ENCODE assay signal across 8 mouse cellular contexts in the genomic region with DNA sequence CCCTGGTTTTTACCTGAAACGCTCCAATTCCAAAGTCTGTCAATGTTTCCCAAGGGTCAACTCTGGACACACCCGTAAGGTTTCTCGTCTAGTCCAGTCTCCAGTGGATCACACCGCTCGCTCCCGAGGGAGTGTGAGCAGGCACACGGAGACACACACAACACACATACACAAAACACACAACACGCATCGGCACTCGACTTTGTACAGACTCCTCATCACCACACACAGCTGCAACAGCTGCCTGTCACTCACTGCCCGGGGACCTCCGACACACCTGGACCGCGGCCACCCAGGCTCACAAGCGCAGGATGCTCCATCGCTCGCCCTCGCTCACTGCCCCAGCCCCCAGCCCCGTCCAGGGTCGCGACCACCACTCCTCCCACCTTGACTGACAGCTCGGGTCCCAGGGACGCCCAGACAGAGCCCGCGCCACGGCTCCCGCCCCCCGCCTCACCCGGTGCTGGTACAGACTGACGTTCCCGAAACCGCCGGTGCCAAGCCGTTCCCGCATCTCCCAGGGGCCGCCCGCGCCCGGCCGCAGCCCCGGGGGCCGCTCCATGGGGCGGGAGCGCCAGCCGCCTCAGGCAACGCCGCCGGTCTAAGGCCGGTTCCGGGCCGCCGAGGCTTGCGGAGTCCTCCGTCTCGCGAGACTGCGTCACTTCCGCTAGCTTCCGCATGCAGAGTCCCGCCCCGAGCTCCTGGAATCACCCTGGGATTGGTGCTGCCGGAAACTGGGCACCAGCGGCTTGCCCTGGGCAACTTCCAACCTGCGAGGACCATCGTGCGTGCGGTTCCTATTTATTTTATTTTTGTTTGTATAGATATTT. TPM values are rescaled to one million over a fixed set of nuclear protein-coding genes. Genes with fewer than 3 reads are reported as not detected.
DNase-seq lines count a peak whose midpoint lies in the region; ATAC-seq lines count a peak whose summit lies in the region.

TSS of gene Chuk (minus strand) at position 650 of the 830 bp plus-strand sequence.

- peak within 1 kb of the TSS; percentile 94 for H3K27ac ChIP-seq in heart, embryonic 10.5 days
- H3K27ac ChIP-seq in kidney, embryonic 15.5 days: peak within 1 kb of the TSS; percentile 59

- under 1% methylated on average over 67 of the region's 67 CpGs for WGBS in heart, embryonic 10.5 days
- WGBS in kidney, embryonic 15.5 days: under 1% methylated on average over 66 of the region's 67 CpGs

- peak; percentile 94 to 95 for DNase-seq in B cell, adult 2 months
- DNase-seq in brain, adult 2 months (ENCODE audit: low read depth, low spot score): peak; percentile 98
- DNase-seq in heart, embryonic 10.5 days (ENCODE audit: low spot score): peak; percentile 95
- peak; percentile 96 for DNase-seq in liver
- DNase-seq in spleen, postnatal 4 days (ENCODE audit: low spot score in 2 of 2): peak; percentile 94 to 98

- peak within 1 kb of the TSS; percentile 100 for H3K4me3 ChIP-seq in heart, embryonic 10.5 days
- H3K4me3 ChIP-seq in kidney, embryonic 15.5 days (replicated peaks): peak within 1 kb of the TSS; percentile 92

- peaks cover 13% of the 10 kb centered on the region for H3K4me1 ChIP-seq in heart, embryonic 10.5 days
- H3K4me1 ChIP-seq in kidney, embryonic 15.5 days: peaks cover 19% of the 10 kb centered on the region

- H3K27me3 ChIP-seq in heart, embryonic 10.5 days (ENCODE audit: insufficient read depth, poor library complexity, severe bottlenecking): no peaks in the 10 kb centered on the region
- no peaks in the 10 kb centered on the region for H3K27me3 ChIP-seq in kidney, embryonic 15.5 days

- peak within 1 kb of the TSS; percentile 82 for H3K4me2 ChIP-seq in kidney, embryonic 15.5 days

- H3K36me3 ChIP-seq in heart, embryonic 10.5 days: peaks cover 31% of the 10 kb centered on the region
- peaks cover 35% of the 10 kb centered on the region for H3K36me3 ChIP-seq in kidney, embryonic 15.5 days

- peak; percentile 98 for ATAC-seq in erythroblast, adult 5-6 weeks (replicated peaks; ENCODE audit: low FRiP score, poor library complexity, severe bottlenecking)
- ATAC-seq in kidney, embryonic 15.5 days (replicated peaks; ENCODE audit: low FRiP score): peak; percentile 99
- ATAC-seq in monocyte, adult 5-6 weeks (replicated peaks; ENCODE audit: insufficient number of reproducible peaks, low FRiP score, low TSS enrichment, poor library complexity, severe bottlenecking): peak; percentile 96

- H3K9ac ChIP-seq in kidney, embryonic 15.5 days: peak within 1 kb of the TSS; percentile 91

- H3K9me3 ChIP-seq in heart, embryonic 10.5 days: no peaks in the 10 kb centered on the region
- H3K9me3 ChIP-seq in kidney, embryonic 15.5 days (replicated peaks): no peaks in the 10 kb centered on the region

RNA-seq across cellular contexts. Expression of gene Chuk, which starts in this region (rescaled TPM):
- total RNA-seq in erythroblast, adult 5-6 weeks (2015; ENCODE audit: low replicate concordance): 17.8 and 19.0 TPM in 2 replicates
- 46.2 and 57.2 TPM in 2 replicates for total RNA-seq in erythroblast, adult 5-6 weeks (2017; ENCODE audit: low replicate concordance)
- 36.8 and 47.0 TPM in 2 replicates for polyA plus RNA-seq in heart, embryonic 10.5 days (2016; fragmentation: Nextera tagmentation; extraction: Ambion mirVana)
- polyA plus RNA-seq in kidney, embryonic 15.5 days (2015; fragmentation: Nextera tagmentation; extraction: Ambion mirVana): 47.7 and 48.4 TPM in 2 replicates
- total RNA-seq in monocyte, adult 5-6 weeks (2017): 156 to 180 TPM (median 161 TPM) in 3 replicates

Comparison
In these comparisons a context has a peak if more than half of its experiments do, and no peak if none do; other contexts are left out.
1. Peak in every context shown above with its lines: DNase-seq, ATAC-seq, H3K4me3 ChIP-seq and H3K27ac ChIP-seq.